Mouse (Mus musculus) liver, adult 2 months (tissue): ENCODE measurements at regions not wholly inside any gene's neighbourhood (a gene's known extent, or its start where the extent isn't known, plus 50 kb on each side); places are given as distances from the start of the nearest gene placed in this dataset.
A peak's percentile ranks its signal among the peaks of the same experiment; 100 is the strongest.

Experiments
- DNase-seq: peaks from one replicate; pipeline ENCODE4 v3.0.0-alpha.2; 2011; ENCODE audit warnings: low read depth, low spot score; ENCODE audit errors: extremely low read depth
- H3K27ac ChIP-seq: fragments of 200-500 bp; replicated peaks from 2 replicates; pipeline ENCODE4 v1.5.1; 2012; ENCODE audit warnings: low read depth, mild to moderate bottlenecking, control low read depth, inconsistent platforms, low read length; ENCODE audit not compliant: insufficient read depth
- H3K27me3 ChIP-seq: fragments of 200-500 bp; 2 replicates; pipeline ENCODE4 v1.6.1; 2012; ENCODE audit warnings: mild to moderate bottlenecking, moderate library complexity, low read length, inconsistent platforms; ENCODE audit not compliant: control insufficient read depth, insufficient read depth
- H3K36me3 ChIP-seq: fragments of 200-500 bp; 2 replicates; pipeline ENCODE4 v1.6.1; 2012; ENCODE audit warnings: low read length, inconsistent platforms; ENCODE audit not compliant: control insufficient read depth, insufficient read depth
- H3K4me1 ChIP-seq: fragments of 200-500 bp; 2 replicates; pipeline ENCODE4 v1.6.1; 2011; ENCODE audit warnings: low read length; ENCODE audit not compliant: control insufficient read depth, insufficient read depth
- H3K4me3 ChIP-seq: fragments of 200-500 bp; 2 replicates; pipeline ENCODE4 v1.5.1; 2011; ENCODE audit warnings: low read depth, mild to moderate bottlenecking, control low read depth, low read length, moderate library complexity; ENCODE audit not compliant: insufficient read depth
- H3K79me2 ChIP-seq: fragments of 200-500 bp; 2 replicates; pipeline ENCODE4 v1.6.1; 2012; ENCODE audit warnings: inconsistent platforms, mild to moderate bottlenecking, low read length, moderate library complexity; ENCODE audit not compliant: control insufficient read depth, insufficient read depth
- H3K9ac ChIP-seq: fragments of 200-500 bp; 2 replicates; pipeline ENCODE4 v1.6.1; 2012; ENCODE audit warnings: low read depth, mild to moderate bottlenecking, control low read depth, inconsistent platforms, low read length
- CTCF ChIP-seq: fragments of 200-500 bp; IDR thresholded peaks from 2 replicates; pipeline ENCODE4 v1.5.1; 2011; ENCODE audit warnings: low read depth, low read length, control low read depth
- POLR2A ChIP-seq: fragments of 200-500 bp; IDR thresholded peaks from 2 replicates; pipeline ENCODE4 v1.6.1; 2011; ENCODE audit warnings: low read length, control low read depth; ENCODE audit not compliant: insufficient read depth; ENCODE audit errors: extremely low read depth
- WGBS: fragments of 180-500 bp; shearing (Covaris S2); methylation state at CpG from one replicate; pipeline ENCODE4 v1.1.7; 2018; 5-methylcytosine and 5-hydroxymethylcytosine counted together

GRCm38 (mm10) chr14:9492228-9492627 lies 826.2 kb upstream of the 4930452B06Rik start:
- Histone ChIP-seq H3K79me2 (no peaks in the 10 kb centered on the region), H3K9ac (no peak overlapping the region), H3K27me3 (no peaks in the 10 kb centered on the region), H3K27ac (no peak overlapping the region), H3K4me1 (peaks cover 4% of the 10 kb centered on the region; the same call in 1 of the 2 replicates), H3K36me3 (no peaks in the 10 kb centered on the region), H3K4me3 (no peak overlapping the region)
- 57% methylated on average over 2 of the region's 2 CpGs for WGBS
- no peak for TF ChIP-seq CTCF
- TF ChIP-seq POLR2A: no peak
- peak; percentile 74 for DNase-seq

DNA sequence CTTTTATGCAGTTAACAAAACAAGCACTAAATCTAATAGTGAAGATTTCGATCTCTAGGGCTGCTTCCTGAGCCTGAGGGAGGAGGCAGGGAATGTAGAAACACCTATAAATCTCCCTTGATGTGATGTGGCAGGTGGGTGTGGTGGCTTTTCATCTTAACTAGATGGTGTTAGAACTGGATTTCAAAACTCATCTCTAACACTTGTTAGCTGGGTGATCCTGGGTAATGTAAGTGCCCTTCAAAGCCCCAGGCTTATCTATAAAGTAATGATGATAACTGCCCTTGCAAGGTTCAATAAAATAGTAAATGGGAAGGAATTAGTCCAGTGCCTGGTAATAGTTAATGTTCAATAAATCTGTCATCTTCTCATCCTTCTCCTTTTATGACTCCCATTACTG lies 822.5 kb upstream of the 4930452B06Rik start:
- no peak for TF ChIP-seq CTCF
- no peak for TF ChIP-seq POLR2A

DNA sequence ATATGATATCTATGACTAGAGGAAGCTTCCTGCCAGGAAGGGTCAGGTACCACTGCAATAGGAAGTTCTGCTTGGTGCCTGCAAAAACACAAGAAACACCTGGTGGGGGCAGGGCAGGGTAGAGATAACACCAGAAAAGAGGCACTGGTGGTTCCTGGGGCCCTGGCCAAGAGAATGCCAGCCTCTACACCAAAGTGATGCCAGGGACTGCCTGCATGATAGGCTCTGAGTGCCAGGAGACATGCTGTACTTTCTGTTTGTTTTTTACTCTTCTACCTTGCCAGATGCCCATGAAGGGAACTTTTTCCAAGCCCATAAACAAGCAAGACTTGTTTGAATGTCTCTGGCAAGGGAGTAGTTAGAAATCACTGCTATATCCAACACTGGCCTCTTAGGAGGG lies 812.9 kb upstream of the 4930452B06Rik start:
- peak; percentile 53 for DNase-seq
- no peaks in the 10 kb centered on the region for H3K27me3 ChIP-seq
- H3K27ac ChIP-seq: no peak overlapping the region
- H3K4me1 ChIP-seq: no peaks in the 10 kb centered on the region
- H3K36me3 ChIP-seq: no peaks in the 10 kb centered on the region
- no peak overlapping the region for H3K4me3 ChIP-seq
- no peaks in the 10 kb centered on the region for H3K79me2 ChIP-seq
- TF ChIP-seq POLR2A (no peak), CTCF (no peak)
- H3K9ac ChIP-seq: no peak overlapping the region

More for the DNA sequence above, 822.5 kb upstream of the 4930452B06Rik start:
- Histone ChIP-seq H3K36me3 (no peaks in the 10 kb centered on the region), H3K27me3 (no peaks in the 10 kb centered on the region), H3K27ac (no peak overlapping the region), H3K4me1 (peaks cover 4% of the 10 kb centered on the region; the same call in 1 of the 2 replicates), H3K9ac (no peak overlapping the region), H3K79me2 (no peaks in the 10 kb centered on the region), H3K4me3 (no peak overlapping the region)
- DNase-seq: no peak
- WGBS: 71% methylated on average over 1 of the region's 1 CpGs

- TF ChIP-seq CTCF (no peak), POLR2A (no peak)
- H3K27ac ChIP-seq: no peak overlapping the region
- no peak for DNase-seq
- WGBS: 86% methylated on average over 7 of the region's 7 CpGs
- H3K9ac ChIP-seq: no peak overlapping the region
- H3K4me1 ChIP-seq: no peaks in the 10 kb centered on the region
- no peak overlapping the region for H3K4me3 ChIP-seq
- no peaks in the 10 kb centered on the region for H3K79me2 ChIP-seq
- no peaks in the 10 kb centered on the region for H3K36me3 ChIP-seq
- no peaks in the 10 kb centered on the region for H3K27me3 ChIP-seq
These were observed 809.1 kb upstream of the 4930452B06Rik start for GRCm38 (mm10) chr14:9475169-9475568.

DNA sequence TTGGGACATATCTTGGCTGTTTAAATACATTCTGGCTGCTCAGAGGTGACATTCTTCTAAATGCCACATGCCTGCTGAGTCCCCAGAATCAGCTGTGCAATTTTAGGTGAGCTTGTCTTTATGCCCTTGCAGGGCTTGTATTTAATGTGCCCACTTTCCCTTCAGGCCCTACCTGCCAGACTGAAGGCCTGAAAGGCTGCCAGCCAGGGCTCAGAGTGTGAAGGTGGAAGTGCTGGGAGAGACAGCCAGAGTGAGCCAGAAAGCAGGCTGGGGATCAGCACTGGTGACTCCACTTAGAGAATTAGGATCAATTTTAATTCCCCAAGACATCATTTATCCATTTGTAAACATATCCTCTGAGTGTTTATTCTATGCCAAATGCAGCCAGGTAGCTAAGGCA lies 803.6 kb upstream of the 4930452B06Rik start:
- peaks cover 4% of the 10 kb centered on the region; the same call in 1 of the 2 replicates for H3K4me1 ChIP-seq
- no peaks in the 10 kb centered on the region for H3K36me3 ChIP-seq
- H3K27me3 ChIP-seq: no peaks in the 10 kb centered on the region
- H3K9ac ChIP-seq: no peak overlapping the region
- H3K4me3 ChIP-seq: no peak overlapping the region
- no peak overlapping the region for H3K27ac ChIP-seq
- TF ChIP-seq POLR2A (no peak), CTCF (no peak)
- H3K79me2 ChIP-seq: no peaks in the 10 kb centered on the region
- no peak for DNase-seq

DNA sequence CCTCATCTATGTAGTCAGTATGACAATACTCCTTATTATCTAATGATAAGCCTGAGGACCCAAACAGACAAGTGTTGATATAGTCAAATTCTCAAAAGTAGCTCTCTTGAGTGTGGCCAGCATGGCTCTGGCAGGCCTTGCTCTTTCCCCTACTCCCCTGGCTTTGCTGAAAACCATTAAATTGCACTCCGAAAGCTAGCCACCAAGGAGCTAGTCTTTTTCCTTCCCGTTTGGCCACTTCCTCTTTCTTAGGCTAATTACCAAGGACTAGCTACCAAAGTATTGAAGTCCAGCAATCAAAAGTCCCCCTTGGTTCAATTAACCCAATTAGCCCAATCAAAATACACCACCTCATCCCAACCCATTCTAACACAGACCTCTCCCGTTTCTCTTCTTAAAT lies 802.6 kb upstream of the 4930452B06Rik start:
- DNase-seq: no peak
- 86% methylated on average over 3 of the region's 3 CpGs for WGBS
- Histone ChIP-seq H3K79me2 (no peaks in the 10 kb centered on the region), H3K27ac (no peak overlapping the region), H3K4me1 (peaks cover 4% of the 10 kb centered on the region; the same call in 1 of the 2 replicates), H3K9ac (no peak overlapping the region), H3K27me3 (no peaks in the 10 kb centered on the region), H3K4me3 (no peak overlapping the region), H3K36me3 (no peaks in the 10 kb centered on the region)
- TF ChIP-seq POLR2A (no peak), CTCF (no peak)
